Comparison of ENCODE assay signal across 23 mouse cellular contexts in genomic region chr12:107520941-107521340, GRCm38 (mm10). TPM values are rescaled to one million over a fixed set of nuclear protein-coding genes. Genes with fewer than 3 reads are reported as not detected.
A peak's percentile ranks its signal among the peaks of the same experiment; 100 is the strongest.
DNase-seq lines count a peak whose midpoint lies in the region.
"Had no signal": no experiment of that assay in that cellular context is flagged by ENCODE, and none has a peak within 500 bp of the region (broad histone marks: within the 10 kb centered on the region; RNA-seq: fewer than 3 reads in every experiment).

No protein-coding gene starts in this region.

- peak; percentile 3 for DNase-seq in Muller cell, postnatal 12 days (ENCODE audit: inconsistent ontology term)
- DNase-seq in retina, embryonic 14.5 days (ENCODE audit: low spot score), result peak; percentile 71
- DNase-seq in retina, postnatal 1 day, result peak; percentile 89
- DNase-seq in adrenal gland, postnatal 36 days, result no peak
- DNase-seq in embryo, embryonic 10 days (ENCODE audit: low spot score), result no peak
- DNase-seq in layer of hippocampus, postnatal 14 days (ENCODE audit: low spot score in 2 of 2), result no peak
- DNase-seq: adrenal gland, adult 2 months; adrenal gland, adult 8-10 months; adrenal gland, postnatal 10 days; adrenal gland, postnatal 14 days; adrenal gland, postnatal 25 days; B cell, adult 2 months; cerebellum, adult 11 months; cerebellum, adult 11-12 months; cerebellum, adult 18-20 months; cerebellum, adult 2 months; cerebellum, adult 8-10 months had no signal

RNA-seq across cellular contexts. Expression of gene 3110018I06Rik, which starts 32.5 kb away (rescaled TPM):
- total RNA-seq in adrenal gland, postnatal 36 days (2021), result not detected
- total RNA-seq in layer of hippocampus, postnatal 14 days (2021), result not detected
- total RNA-seq: adrenal gland, adult 18-20 months; adrenal gland, adult 2 months; adrenal gland, adult 8-10 months; adrenal gland, postnatal 10 days; adrenal gland, postnatal 14 days; adrenal gland, postnatal 25 days; adrenal gland, postnatal 4 days; CH12.LX; ES-E14; G1E; MEL had no signal

Comparison
In these comparisons a context has a peak if more than half of its experiments do, and no peak if none do; other contexts are left out.
1. DNase-seq: peak in Muller cell, postnatal 12 days (single experiment), retina, embryonic 14.5 days (single experiment) and retina, postnatal 1 day (single experiment); none in adrenal gland, postnatal 36 days (0 of 2), embryo, embryonic 10 days (single experiment) and layer of hippocampus, postnatal 14 days (0 of 2).